Mouse (Mus musculus): ENCODE measurements at regions not wholly inside any gene's neighbourhood (a gene's known extent, or its start where the extent isn't known, plus 50 kb on each side); places are given as distances from the start of the nearest gene placed in this dataset.
"Not testable (repeated sequence)": the region's sequence is repeated elsewhere in the genome, so short reads cannot be mapped to it uniquely, and the experiment has no call there.

GRCm38 (mm10) chr4:101366905-101367679 is 52.0 kb upstream of the Ak4 start:
- ATAC-seq (replicated peaks; ENCODE audit: low FRiP score, poor library complexity, severe bottlenecking): peak; percentile 63

DNA sequence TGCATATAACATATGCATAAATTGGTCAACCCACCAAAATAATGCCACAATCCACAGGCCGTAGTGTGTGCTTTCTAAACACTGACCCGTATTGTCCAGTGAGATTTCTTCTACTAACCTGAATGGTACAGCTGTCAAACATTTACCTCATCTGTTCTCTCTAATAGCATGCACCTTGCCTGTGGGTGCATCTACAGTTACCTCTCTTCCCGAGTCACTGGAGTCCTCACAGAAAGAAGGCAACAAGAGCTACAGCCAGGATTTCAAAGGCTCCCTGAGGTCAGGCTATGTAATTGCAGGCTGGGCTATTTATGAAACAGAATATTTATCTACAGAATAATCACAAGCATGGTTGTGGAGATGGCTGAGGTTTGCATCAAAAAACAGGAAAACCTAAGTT is 53.8 kb upstream of the Ak4 start:
- no peak for ATAC-seq (replicated peaks; ENCODE audit: low FRiP score, poor library complexity, severe bottlenecking)

- ATAC-seq (replicated peaks; ENCODE audit: low FRiP score, poor library complexity, severe bottlenecking): no peak
These were observed 54.4 kb upstream of the Ak4 start for GRCm38 (mm10) chr4:101364716-101365115.

GRCm38 (mm10) chr4:101363231-101363630 is 55.8 kb upstream of the Ak4 start:
- ATAC-seq (replicated peaks; ENCODE audit: low FRiP score, poor library complexity, severe bottlenecking): not testable (repeated sequence)

DNA sequence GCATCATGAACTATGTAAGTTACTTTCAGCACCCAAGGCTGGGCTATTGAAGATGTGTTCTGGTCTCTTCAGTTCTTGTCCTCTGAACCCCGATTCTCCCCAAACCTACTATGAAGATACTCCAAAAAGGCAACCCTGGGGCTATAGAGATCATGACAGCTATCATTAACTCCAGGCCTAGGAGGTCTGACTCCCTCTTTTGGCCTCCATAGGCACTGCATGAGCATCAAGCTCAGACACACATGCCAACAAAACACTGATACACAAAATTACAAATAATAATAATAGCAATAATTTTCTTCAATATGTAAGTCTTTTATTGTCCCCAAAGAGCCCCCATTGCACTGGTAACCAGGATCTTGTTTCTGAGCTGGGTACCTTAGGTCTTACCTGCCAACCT is 57.3 kb upstream of the Ak4 start:
- no peak for ATAC-seq (replicated peaks; ENCODE audit: low FRiP score, poor library complexity, severe bottlenecking)

GRCm38 (mm10) chr4:101360296-101360695 is 58.8 kb upstream of the Ak4 start:
- no peak for ATAC-seq (replicated peaks; ENCODE audit: low FRiP score, poor library complexity, severe bottlenecking)

DNA sequence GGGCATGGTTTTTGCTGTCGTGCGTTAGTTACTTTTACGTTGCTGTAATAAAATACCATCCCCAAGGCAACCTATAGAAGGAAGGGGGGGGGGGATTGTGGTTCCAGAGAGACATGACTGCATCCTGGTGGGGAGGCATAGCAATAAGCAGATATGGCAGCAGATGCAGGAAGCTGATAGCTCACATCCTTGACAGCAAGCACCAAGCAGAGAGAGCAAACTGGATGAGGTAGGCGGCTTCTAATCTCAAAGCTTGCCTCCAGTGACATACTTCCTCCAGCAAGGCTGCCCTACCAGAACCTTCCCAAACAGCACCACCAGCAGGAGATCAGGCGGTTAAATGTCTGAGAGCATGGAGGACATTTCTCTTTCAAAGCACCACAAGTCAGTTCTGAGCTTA is 60.0 kb upstream of the Ak4 start:
- peak; percentile 26 for ATAC-seq (replicated peaks; ENCODE audit: low FRiP score, poor library complexity, severe bottlenecking)

DNA sequence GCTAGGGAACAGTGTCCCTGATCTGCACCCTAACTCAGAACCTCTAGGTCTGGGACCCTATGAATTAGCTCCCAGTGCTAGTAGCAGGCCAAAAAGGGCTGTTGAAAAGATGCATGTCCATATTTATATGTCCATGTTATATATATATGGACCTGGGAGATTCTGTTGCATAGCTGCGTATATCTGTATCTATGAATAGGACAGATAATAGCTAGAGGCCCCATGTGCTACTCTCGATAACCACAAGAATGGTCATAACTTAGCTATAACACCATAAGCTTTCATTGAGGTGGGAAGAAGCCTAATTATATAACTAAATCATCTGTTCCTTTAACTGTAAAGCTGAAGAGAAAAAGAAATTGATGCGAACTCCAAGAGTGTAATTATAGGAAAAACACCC is 60.6 kb upstream of the Ak4 start:
- 0 out of 2 replicates have a peak, but pooled peaks have one; percentile 38 for ATAC-seq (replicated peaks; ENCODE audit: low FRiP score, poor library complexity, severe bottlenecking)

DNA sequence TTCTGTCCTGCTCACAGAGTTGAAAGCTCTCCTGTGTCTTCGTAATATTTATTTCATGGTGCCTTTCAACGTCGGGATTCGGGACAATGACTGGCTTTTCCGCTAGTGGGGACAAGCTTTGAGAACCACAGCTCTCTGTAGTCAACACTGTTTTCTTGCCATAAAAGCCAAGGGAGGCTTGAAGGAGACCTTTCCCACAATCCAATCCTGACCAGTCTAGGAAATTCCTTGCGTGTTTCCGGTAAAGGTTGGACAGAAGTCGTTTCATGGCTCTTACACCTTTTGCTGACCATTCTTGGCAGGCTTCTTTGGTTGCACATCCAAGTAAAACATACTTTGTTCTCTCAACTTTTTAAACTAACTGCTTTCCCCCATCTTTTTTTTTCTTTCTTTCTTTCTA is 61.2 kb upstream of the Ak4 start:
- ATAC-seq (replicated peaks; ENCODE audit: low FRiP score, poor library complexity, severe bottlenecking): peak; percentile 4; the same call in 1 of the 2 replicates

GRCm38 (mm10) chr4:101356954-101357891 is 61.9 kb upstream of the Ak4 start:
- peak; percentile 47 for ATAC-seq (replicated peaks; ENCODE audit: low FRiP score, poor library complexity, severe bottlenecking)

DNA sequence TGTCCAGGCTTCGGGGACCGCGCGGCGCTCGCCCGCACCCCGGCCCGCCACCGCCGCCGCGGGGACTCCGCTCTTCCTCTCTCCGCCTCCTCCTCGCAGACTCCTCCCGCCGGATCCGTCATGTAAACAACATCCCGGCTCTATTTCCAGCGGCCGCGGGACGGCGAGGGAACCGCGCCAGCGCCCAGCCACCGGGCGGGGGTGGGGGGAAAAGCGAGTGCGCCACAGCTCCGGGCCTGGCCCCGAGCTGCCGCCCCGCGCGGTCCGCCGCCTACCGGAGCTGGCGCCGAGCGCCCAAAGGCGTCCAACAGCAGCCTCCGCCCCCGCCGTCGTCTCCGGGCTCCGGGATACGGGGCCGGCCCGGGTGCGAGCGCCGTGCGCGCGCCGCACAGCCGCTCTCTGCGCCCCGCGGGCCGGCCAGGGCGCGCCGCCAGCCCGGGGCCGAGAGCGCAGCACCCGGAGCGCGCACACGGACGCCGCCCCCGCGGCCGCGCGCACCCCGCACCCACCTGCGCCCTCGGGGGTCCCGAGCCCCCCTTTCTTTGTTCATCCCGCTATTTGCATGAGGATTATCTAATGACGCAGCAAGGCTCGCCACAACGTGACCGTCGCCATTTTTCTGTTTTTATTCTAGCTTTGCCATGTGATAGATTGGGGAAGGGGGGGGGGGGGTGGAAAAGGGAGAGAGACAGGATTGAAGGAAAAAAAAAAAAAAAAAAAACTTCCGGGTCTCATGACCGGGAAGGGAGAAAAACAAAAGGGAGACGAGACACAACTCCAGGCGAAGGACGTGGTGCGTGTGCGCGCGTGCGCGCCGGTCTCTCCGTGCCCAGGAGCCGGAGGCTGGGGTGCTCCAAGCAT is 62.8 kb upstream of the Ak4 start:
- peak; percentile 51 for ATAC-seq (replicated peaks; ENCODE audit: low FRiP score, poor library complexity, severe bottlenecking)

GRCm38 (mm10) chr4:101355431-101356092 is 63.5 kb upstream of the Ak4 start:
- ATAC-seq (replicated peaks; ENCODE audit: low FRiP score, poor library complexity, severe bottlenecking): peak; percentile 48

DNA sequence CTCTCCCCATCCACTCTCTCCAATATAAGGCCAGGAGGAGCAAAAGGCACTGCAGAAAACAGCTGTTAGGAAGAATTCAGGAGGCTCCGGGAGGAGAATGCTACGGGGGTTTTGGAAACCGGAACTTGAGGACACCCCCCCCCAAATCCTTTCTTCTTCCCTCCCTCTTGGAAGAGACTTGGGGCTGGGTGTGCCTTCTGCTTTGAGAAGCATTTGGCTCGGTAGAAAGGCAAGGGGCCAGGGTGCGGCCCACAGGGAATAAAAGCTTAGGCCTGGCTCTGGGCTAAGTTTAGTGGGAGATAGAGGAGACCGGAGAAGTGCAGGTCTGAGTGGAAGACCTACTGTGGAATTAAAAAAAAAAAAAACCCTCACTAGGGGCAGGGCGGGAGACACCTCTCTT is 64.1 kb upstream of the Ak4 start:
- no peak for ATAC-seq (replicated peaks; ENCODE audit: low FRiP score, poor library complexity, severe bottlenecking)

GRCm38 (mm10) chr4:101354086-101354855 is 64.8 kb upstream of the Ak4 start:
- no peak for ATAC-seq (replicated peaks; ENCODE audit: low FRiP score, poor library complexity, severe bottlenecking)

- no peak for ATAC-seq (replicated peaks; ENCODE audit: low FRiP score, poor library complexity, severe bottlenecking)
These were observed 66.9 kb upstream of the Ak4 start for GRCm38 (mm10) chr4:101352178-101352577.

DNA sequence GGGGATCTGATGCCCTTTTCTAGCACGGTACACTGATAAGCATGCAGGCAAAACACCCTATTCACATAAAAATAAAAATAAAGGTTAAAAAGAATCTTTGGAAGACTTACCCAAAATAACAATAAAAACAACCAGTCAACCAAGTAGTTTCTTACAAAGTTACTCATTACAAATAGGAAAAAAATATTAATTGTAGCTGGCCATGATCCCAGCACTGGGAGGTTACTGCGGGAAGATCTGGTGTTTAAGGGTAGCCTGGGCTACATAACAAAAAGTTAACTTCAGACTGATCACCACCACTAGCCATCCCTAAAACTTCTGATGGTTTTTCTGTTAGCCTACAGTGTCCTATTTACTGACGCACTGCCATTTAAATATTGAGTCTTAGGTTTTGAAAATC is 67.4 kb upstream of the Ak4 start:
- ATAC-seq (replicated peaks; ENCODE audit: low FRiP score, poor library complexity, severe bottlenecking): no peak

DNA sequence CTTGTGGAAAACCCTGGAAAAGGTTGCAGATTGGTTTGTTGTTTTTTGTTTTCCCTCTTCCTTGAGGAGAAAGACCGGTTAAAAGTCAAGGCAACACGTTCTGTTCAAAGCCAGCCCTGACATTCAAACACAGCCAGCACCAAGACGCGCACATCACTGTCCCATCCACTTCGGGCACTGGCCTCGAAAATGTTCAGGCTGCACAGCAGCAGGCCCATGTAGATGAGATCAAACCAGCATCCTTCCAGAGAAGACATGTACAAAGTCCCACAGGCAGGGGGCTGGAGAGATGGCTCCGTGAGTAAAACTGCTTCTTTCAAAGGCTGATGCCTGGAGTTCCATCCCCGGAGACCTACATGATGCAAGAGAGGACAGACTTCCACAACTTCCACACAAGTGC is 68.4 kb upstream of the Ak4 start:
- no peak for ATAC-seq (replicated peaks; ENCODE audit: low FRiP score, poor library complexity, severe bottlenecking)

DNA sequence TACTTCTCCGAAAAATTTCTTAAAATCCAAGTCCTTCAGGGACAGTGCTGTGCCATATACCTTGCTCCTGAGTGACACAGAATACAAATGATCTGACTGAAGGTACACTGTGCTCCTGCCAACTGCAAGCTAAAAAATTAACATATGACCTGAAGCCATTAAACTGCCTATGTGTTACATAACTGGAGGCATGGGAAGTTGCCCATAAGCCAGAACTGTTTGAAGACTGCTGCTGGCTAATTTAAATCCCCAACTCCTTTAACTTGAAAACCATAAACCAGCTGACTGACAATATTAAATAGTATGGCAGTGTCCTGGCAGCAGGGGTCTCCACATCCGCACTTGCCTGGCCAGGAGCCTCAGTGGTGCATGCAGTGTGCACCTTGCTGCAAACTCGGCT is 68.9 kb upstream of the Ak4 start:
- no peak for ATAC-seq (replicated peaks; ENCODE audit: low FRiP score, poor library complexity, severe bottlenecking)

- ATAC-seq (replicated peaks; ENCODE audit: low FRiP score, poor library complexity, severe bottlenecking): peak; percentile 82
These were observed 69.7 kb upstream of the Ak4 start for GRCm38 (mm10) chr4:101349413-101349812.

All from erythroblast, adult 5-6 weeks (primary cell).